Mouse (Mus musculus) bone marrow, adult 2 months (tissue): ENCODE results near the gene Ginm1. TPM values are rescaled to one million over a fixed set of nuclear protein-coding genes. Genes with fewer than 3 reads are reported as not detected.

Experiments
- H3K27ac ChIP-seq: fragments of 200-500 bp; 2 replicates; pipeline ENCODE4 v1.5.1; 2012; ENCODE audit warnings: low read depth, mild to moderate bottlenecking, control low read depth, inconsistent platforms, low read length; ENCODE audit not compliant: control insufficient read depth, poor library complexity, insufficient read depth
- H3K4me1 ChIP-seq: fragments of 200-500 bp; 2 replicates; pipeline ENCODE4 v1.6.1; 2011; ENCODE audit warnings: low read length; ENCODE audit not compliant: control insufficient read depth, insufficient read depth
- H3K4me3 ChIP-seq: fragments of 200-500 bp; replicated peaks from 2 replicates; pipeline ENCODE3; 2011; ENCODE audit warnings: mild to moderate bottlenecking, low read depth, low read length, control low read depth; ENCODE audit not compliant: control insufficient read depth
- CTCF ChIP-seq: fragments of 200-500 bp; IDR thresholded peaks from 2 replicates; pipeline ENCODE4 v1.5.1; 2011; ENCODE audit warnings: low read length, control low read depth; ENCODE audit not compliant: control insufficient read depth, insufficient read depth
- POLR2A ChIP-seq: fragments of 200-500 bp; IDR thresholded peaks from 2 replicates; pipeline ENCODE4 v1.6.1; 2011; ENCODE audit warnings: low read depth, mild to moderate bottlenecking, control low read depth, low read length, borderline replicate concordance; ENCODE audit not compliant: control insufficient read depth
- WGBS: fragments of 180-500 bp; shearing (Covaris S2); methylation state at CpG from one replicate; pipeline ENCODE4 v1.1.7; 2018; 5-methylcytosine and 5-hydroxymethylcytosine counted together
- polyA plus RNA-seq: library from polyadenylated mRNA; stranded (reverse); fragments of >200 nt; gene quantifications from 2 replicates; pipeline ENCODE4 v1.2.4, GENCODE M21; 2011; ENCODE audit warnings: low replicate concordance; ENCODE audit not compliant: missing spikeins, insufficient read depth, insufficient read length

The Ginm1 gene
- polyA plus RNA-seq, 1 experiment = 36.3 TPM

DNA sequence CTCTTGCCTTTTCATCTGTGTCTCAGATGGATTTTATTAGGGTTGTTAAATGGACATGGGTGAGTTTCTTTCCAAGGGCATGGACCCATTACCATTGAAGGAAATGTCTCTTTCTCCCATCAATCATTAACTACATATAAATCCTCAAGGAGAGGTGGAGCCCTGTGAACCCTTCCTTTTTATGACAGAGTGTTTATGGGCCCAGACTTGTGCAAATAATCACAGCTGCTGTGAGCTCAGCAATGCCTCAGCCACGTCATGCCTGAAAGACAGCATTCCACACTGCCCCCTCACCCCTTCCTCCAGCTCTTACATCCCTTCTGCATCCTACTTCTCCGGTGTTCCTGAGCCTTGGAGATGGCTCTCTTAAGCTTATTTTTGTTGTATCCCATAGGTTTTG is 5.3 kb downstream of the Ginm1 start:
- TF ChIP-seq POLR2A = no peak
- no peaks in the 10 kb centered on the region for H3K4me1 ChIP-seq
- WGBS = 81% methylated on average over 2 of the region's 2 CpGs
- no peak overlapping the region for H3K27ac ChIP-seq
- no peak overlapping the region for H3K4me3 ChIP-seq

DNA sequence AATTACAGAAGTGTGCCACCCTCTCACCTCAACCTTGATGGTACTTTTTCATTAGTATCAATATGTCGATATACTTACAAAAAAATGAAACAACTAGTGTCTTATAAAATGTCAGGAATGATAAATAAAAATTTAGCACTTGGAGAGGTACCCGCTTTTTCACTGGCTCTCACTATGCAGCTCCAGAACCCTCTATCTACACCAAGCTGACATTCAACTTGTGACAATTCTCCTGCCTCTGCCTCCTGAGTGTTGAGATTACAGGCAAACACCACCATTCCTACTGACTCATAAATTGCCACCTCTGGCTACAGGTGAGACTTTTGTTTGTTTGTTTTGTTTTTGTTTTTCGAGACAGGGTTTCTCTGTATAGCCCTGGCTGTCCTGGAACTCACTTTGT is 11.4 kb downstream of the Ginm1 start:
- peak overlapping the region; percentile 59 for H3K4me3 ChIP-seq
- WGBS = 46% methylated on average over 3 of the region's 3 CpGs
- TF ChIP-seq CTCF (no peak), POLR2A (no peak)
- H3K4me1 ChIP-seq = no peaks in the 10 kb centered on the region; the same call in 1 of the 2 replicates
- no peak overlapping the region for H3K27ac ChIP-seq

DNA sequence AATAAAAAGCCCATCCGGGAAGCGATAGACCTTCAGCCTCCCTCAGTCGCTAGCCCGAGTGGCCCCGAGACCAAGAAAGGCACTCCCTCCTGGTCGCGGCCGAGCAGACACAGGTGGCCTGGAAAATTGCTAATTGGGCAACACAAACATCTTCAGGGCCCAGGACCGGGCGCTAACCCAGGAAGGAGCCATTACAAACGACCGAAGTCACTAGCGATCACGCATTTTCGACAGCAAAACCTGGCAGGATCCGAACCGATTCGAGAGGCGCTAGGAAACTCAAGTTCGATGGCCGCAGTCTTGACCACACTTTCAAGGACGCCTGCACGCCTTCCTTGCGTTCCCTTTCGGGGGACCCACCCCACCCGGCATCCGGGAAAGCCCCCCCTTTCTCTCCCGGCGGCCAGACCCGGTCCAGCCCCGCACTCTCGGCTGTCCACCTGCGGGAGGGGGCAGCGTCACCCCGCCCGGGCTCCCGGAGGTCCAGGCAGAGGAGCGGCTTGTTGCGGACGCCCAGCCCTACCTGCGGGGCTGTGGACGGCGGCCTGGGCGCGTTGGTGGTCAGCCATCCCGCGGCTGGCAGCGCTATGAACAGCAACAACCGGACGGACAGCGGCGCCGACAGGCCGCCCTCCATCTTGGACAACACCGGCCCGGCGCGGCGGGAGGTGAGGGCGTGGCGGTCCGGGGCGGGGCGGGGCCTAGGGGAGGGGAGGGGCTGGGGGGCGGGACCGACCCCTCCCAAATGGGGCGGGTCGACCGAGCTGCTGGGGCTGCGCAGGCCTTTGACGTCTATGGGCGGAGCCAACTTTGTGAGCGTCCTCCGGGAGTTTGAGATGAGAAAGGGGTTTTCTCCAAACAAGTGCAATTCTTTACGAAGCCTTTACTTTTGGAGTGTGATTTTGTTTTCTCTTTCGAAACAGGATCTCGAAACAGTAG is 12.1 kb downstream of the Ginm1 start:
- TF ChIP-seq POLR2A (peak; percentile 58; the same call in 1 of the 2 replicates), CTCF (no peak)
- peak overlapping the region; percentile 73 for H3K27ac ChIP-seq
- H3K4me1 ChIP-seq = no peaks in the 10 kb centered on the region; the same call in 1 of the 2 replicates
- under 1% methylated on average over 74 of the region's 77 CpGs for WGBS
- peak overlapping the region; percentile 89 for H3K4me3 ChIP-seq

DNA sequence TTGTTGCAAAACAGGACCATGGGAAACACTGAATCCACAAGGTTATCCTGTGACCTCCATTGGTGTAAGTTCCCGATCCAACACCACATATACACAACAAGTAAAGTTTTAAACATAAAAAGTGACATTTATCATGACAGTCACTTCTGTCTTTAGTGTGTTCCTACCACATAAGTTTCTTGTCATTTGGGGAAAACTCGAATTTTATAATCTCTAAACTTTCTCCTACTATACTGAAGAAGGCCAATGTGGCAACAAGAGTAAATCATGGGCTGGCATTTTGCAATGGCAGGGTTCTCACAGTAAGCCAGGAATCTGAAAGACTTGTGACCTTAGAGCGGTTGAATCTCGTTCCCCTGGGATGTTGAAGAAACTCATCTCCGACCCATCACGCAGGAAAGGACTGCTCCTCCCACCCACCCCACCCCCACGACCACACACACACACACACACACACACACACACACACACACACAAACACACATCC is 12.8 kb downstream of the Ginm1 start:
- no peak for TF ChIP-seq CTCF
- no peak for TF ChIP-seq POLR2A
- no peaks in the 10 kb centered on the region; the same call in 1 of the 2 replicates for H3K4me1 ChIP-seq
- H3K27ac ChIP-seq = no peak overlapping the region; the same call in 1 of the 2 replicates
- 19% methylated on average over 7 of the region's 7 CpGs for WGBS
- H3K4me3 ChIP-seq = peak overlapping the region; percentile 89

DNA sequence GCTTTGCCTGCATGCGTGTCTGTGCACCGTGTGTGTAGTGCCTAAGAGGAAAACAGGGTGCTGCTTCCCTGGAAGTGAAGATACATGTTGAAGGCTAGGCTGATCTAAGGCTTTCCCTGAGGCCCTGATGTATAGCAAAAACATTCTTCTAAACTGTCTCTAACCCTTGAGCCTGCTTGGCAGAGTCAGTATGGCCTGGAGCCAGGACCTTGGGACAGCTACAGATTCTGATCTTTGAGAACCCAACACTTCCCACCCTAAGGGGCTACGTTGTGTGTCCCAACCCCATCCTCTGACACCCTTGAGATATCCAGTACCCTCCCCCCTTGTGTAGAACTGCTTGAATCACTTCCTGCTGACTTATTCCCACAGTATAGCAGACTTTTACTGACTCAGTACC is 14.3 kb downstream of the Ginm1 start:
- H3K4me1 ChIP-seq = no peaks in the 10 kb centered on the region; the same call in 1 of the 2 replicates
- WGBS = 80% methylated on average over 3 of the region's 3 CpGs
- H3K4me3 ChIP-seq = no peak overlapping the region
- no peak overlapping the region for H3K27ac ChIP-seq
- TF ChIP-seq CTCF = no peak
- TF ChIP-seq POLR2A = no peak

DNA sequence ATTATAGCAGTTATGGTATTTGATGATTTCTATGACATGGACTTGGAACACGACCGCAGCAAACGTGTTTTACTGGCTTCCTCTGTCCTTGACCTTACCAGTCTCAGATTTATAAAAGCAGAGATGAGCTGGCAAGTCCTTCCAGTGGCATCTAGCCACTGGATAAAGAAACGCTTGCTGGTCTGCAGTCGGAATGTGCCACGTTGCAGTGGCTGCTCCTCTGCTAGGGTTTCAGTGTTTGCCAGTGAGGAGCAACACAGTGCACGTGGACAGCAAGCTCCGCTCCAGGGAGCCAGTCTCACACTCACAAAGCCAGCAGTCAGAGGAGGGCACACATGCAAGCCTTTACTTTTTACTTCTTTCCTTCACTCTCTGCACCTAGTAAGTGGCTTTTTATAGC is 17.2 kb downstream of the Ginm1 start:
- WGBS = 89% methylated on average over 8 of the region's 8 CpGs
- TF ChIP-seq CTCF (no peak), POLR2A (no peak)
- Histone ChIP-seq H3K4me1 (no peaks in the 10 kb centered on the region; the same call in 1 of the 2 replicates), H3K4me3 (no peak overlapping the region), H3K27ac (no peak overlapping the region)

DNA sequence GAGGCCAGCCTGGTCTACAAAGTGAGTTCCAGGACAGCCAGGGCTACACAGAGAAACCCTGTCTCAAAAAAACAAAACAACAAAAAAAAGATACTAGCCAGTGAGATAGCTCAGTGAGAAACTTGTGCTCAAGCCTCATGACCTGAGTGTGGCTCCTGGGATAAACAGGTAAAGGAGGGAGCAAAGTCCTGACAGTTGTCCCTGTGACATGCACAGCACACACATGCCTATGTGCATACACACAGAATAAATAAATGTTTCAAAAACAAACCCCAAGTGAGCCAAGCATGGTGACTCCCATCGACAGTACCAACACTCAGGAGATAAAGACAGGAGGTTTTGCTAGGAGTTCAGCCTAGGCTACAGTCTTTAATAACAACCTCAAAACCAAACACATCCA is 19.9 kb downstream of the Ginm1 start:
- WGBS = 85% methylated on average over 1 of the region's 1 CpGs
- no peaks in the 10 kb centered on the region for H3K4me1 ChIP-seq
- no peak overlapping the region for H3K4me3 ChIP-seq
- TF ChIP-seq CTCF (no peak), POLR2A (no peak)
- no peak overlapping the region for H3K27ac ChIP-seq

DNA sequence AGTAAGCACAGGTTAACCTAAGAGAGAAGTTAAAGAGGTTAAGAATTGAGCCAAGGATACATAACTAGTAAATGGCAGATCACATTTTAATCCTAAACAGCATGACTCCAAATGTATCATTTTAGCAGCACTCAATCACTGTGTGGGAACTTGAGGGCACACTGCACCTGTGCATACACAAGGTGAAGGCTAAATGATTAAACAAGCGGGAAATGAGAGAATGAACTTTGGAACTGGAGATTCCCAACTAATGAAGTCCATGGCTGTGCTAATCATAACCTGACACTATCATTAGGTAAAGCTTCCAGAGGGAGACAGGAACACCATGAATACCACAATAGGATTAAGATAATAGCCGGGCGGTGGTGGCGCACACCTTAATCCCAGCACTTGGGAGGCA is 20.3 kb downstream of the Ginm1 start:
- Histone ChIP-seq H3K27ac (no peak overlapping the region), H3K4me3 (no peak overlapping the region), H3K4me1 (no peaks in the 10 kb centered on the region)
- TF ChIP-seq CTCF (no peak), POLR2A (no peak)
- 93% methylated on average over 4 of the region's 4 CpGs for WGBS
